Mouse (Mus musculus) heart, adult 2 months (tissue): ENCODE results near the gene Wwc2.

Source experiments
- CTCF ChIP-seq: fragments of 200-600 bp; IDR thresholded peaks from 2 replicates; pipeline ENCODE4 v1.8.1; 2022; ENCODE audit warnings: antibody characterized with exemption, mild to moderate bottlenecking, moderate library complexity
- EP300 ChIP-seq: fragments of 200-500 bp; IDR thresholded peaks from 2 replicates; pipeline ENCODE4 v1.6.1; 2011; ENCODE audit warnings: low read depth, low read length, control low read depth; ENCODE audit not compliant: insufficient read depth

DNA sequence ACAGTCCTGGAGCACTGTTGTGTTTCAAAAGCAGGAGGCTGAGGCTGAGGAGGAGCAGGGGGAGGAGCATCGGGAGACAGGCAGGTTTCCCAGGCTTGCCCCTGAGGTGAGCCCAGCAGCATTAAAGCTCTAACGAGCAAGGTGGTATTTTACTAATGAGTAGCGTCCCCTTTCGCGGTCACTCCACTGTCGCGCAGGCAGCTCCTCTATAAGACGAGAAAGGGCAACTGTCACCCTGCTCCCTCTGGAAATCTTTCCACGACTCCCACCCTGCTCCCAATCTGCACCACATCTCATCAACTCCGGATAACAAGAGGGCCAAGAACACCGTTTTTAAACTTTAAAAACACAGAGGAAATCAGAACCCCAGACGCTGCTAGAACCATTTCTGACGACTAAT, 99.1 kb downstream of the Wwc2 start:
- TF ChIP-seq CTCF, result no peak
- TF ChIP-seq EP300, result no peak
